Mouse (Mus musculus): ENCODE data around the gene Iqsec1.

GRCm38 (mm10) chr6:90941257-90941656 is 47.2 kb downstream of the Iqsec1 start:
- TF ChIP-seq EP300 (optimal IDR thresholded peaks at IDR 0.05) (no peak), CTCF (IDR thresholded peaks at IDR 0.05; ENCODE audit: low read depth) (no peak)

Measured in stomach, postnatal 0 days (tissue).